Mouse (Mus musculus) neural tube, embryonic 13.5 days (tissue): ENCODE results near the gene Tuba3a. TPM values are rescaled to one million over a fixed set of nuclear protein-coding genes. Genes with fewer than 3 reads are reported as not detected.
A peak's percentile ranks its signal among the peaks of the same experiment; 100 is the strongest.
"Not testable (repeated sequence)": the region's sequence is repeated elsewhere in the genome, so short reads cannot be mapped to it uniquely, and the experiment has no call there.

Source experiments
- ATAC-seq: fragments of 200-750 bp; cut with Nextera tagmentation; 2 replicates; pipeline ENCODE4 v1.8.0; 2017; ENCODE audit warnings: low read depth, mild to moderate bottlenecking, moderate TSS enrichment, moderate library complexity
- H3K27ac ChIP-seq: fragments of 300-500 bp; sonication (generic); replicated peaks from 2 replicates; pipeline ENCODE4 v1.5.1; 2015; ENCODE audit warnings: moderate library complexity, mild to moderate bottlenecking, inconsistent platforms
- H3K27me3 ChIP-seq: fragments of 300-500 bp; sonication (generic); 2 replicates; pipeline ENCODE4 v1.6.1; 2015; ENCODE audit warnings: mild to moderate bottlenecking, inconsistent platforms
- H3K36me3 ChIP-seq: fragments of 300-500 bp; sonication (generic); 2 replicates; pipeline ENCODE4 v1.6.1; 2015; ENCODE audit warnings: mild to moderate bottlenecking, inconsistent platforms
- H3K4me1 ChIP-seq: fragments of 300-500 bp; sonication (generic); replicated peaks from 2 replicates; pipeline ENCODE4 v1.6.1; 2015; ENCODE audit warnings: inconsistent platforms
- H3K4me2 ChIP-seq: fragments of 300-500 bp; sonication (generic); 2 replicates; pipeline ENCODE4 v1.6.1; 2015; ENCODE audit warnings: inconsistent platforms, mild to moderate bottlenecking, moderate library complexity
- H3K4me3 ChIP-seq: fragments of 300-500 bp; sonication (generic); 2 replicates; pipeline ENCODE4 v1.5.1; 2015; ENCODE audit warnings: mild to moderate bottlenecking, inconsistent platforms
- H3K9ac ChIP-seq: fragments of 300-500 bp; sonication (generic); 2 replicates; pipeline ENCODE4 v1.6.1; 2015; ENCODE audit warnings: moderate library complexity, mild to moderate bottlenecking, inconsistent platforms
- H3K9me3 ChIP-seq: fragments of 300-500 bp; sonication (generic); 2 replicates; pipeline ENCODE4 v1.6.1; 2016; ENCODE audit warnings: inconsistent platforms
- WGBS: fragments of 180-500 bp; shearing (Covaris S2); methylation state at CpG from one replicate; pipeline ENCODE4 v1.1.7; 2015; 5-methylcytosine and 5-hydroxymethylcytosine counted together
- polyA plus RNA-seq: library from polyadenylated mRNA; unstranded; fragments of >200 nt; fragmentation: Nextera tagmentation; extraction: Ambion mirVana; gene quantifications from 2 replicates; pipeline ENCODE4 v1.2.1, GENCODE M21; 2015

The Tuba3a gene
- polyA plus RNA-seq, 1 experiment from 2014 or later: not detected

DNA sequence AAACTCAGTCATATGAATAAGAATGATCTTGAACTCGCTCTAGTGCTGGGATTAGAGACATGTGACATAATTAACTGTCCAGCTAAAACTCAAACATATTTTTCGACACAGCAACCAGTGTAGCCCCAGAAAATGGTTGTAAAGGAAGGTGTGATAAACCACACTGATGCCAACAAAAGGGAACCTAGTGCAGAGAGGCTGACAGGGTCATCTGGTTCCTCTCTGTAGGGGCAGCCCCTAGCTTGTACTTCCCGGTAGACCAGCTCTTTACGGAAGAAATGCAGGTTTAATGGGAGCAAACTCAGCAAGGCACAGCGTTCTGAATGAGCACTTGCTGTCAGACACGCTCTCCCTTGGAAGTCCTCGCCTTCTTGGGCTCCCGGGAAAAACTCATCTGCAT, 6.1 kb downstream of the Tuba3a start:
- ATAC-seq: no peak
- H3K4me1 ChIP-seq: no peaks in the 10 kb centered on the region
- H3K4me2 ChIP-seq: no peak overlapping the region
- H3K4me3 ChIP-seq: no peak overlapping the region
- no peaks in the 10 kb centered on the region for H3K27me3 ChIP-seq
- no peak overlapping the region for H3K9ac ChIP-seq
- no peaks in the 10 kb centered on the region for H3K36me3 ChIP-seq
- no peaks in the 10 kb centered on the region for H3K9me3 ChIP-seq
- no peak overlapping the region for H3K27ac ChIP-seq
- WGBS: 54% methylated on average over 8 of the region's 8 CpGs

DNA sequence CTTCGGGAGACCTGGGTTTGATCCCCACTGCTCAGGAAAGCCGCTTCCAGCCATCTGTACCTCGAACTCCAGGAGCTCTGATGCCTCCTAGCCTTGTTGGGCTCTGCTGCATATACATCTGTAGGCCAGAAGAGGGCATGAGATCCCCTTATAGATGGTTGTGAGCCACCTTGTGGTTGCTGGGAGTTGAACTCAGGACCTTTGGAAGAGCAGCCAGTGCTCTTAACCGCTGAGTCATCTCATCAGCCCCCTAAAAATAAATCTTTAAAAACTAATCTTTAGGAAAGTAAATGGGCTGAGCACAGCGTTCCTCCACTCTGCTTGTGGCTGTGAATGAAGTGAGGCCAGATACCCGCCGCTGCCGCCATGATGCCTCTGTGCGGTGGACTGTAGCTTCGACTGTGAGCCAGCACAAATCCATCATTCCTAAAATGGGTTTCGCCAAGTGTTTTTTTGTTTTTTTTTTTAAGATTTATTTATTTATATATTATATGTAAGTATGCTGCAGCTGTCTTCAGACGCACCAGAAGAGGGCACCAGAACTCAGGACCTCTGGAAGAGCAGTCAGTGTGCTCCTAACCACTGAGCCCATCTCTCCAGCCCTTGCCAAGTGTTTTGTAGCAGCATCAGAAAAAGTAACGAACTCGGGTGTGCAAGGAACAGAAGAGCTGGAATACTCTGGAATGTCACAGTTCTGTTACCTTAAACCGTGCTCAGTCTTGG, 10.8 kb downstream of the Tuba3a start:
- 63% methylated on average over 15 of the region's 15 CpGs for WGBS
- no peak for ATAC-seq

DNA sequence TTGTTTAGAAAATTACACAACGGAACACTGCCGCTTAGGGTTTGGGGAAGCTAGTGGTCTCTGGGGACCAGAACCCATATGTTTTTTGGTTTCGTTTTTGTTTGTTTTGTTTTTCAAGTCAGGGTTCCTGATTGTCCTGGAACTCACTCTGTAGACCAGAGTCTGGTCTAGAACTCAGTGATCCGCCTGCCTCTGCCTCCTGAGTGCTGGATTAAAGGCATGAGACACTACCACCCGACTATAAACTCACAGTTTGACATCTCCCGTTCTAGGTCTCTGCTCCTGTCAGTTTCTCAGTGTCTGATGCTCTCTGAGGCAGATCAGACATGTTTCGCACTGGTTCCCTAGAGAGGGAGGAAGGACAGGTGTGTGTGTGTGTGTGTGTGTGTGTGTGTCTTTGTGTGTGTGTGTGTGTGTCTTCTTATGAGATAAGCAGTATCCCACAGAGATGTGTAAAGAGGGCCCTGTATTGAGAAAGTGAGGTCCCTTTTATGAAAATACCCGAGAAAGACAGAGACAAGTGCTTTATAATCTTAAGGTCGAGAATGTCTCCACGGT, 13.5 kb downstream of the Tuba3a start:
- H3K4me2 ChIP-seq: no peak overlapping the region
- no peaks in the 10 kb centered on the region for H3K36me3 ChIP-seq
- H3K27me3 ChIP-seq: no peaks in the 10 kb centered on the region
- peaks cover 4% of the 10 kb centered on the region for H3K4me1 ChIP-seq
- H3K4me3 ChIP-seq: no peak overlapping the region
- H3K9me3 ChIP-seq: no peaks in the 10 kb centered on the region
- no peak overlapping the region for H3K9ac ChIP-seq
- no peak overlapping the region for H3K27ac ChIP-seq
- WGBS: 78% methylated on average over 10 of the region's 10 CpGs
- ATAC-seq: no peak

More for the DNA sequence above, 10.8 kb downstream of the Tuba3a start:
- Histone ChIP-seq H3K9ac (no peak overlapping the region), H3K4me3 (no peak overlapping the region), H3K27me3 (no peaks in the 10 kb centered on the region), H3K4me2 (no peak overlapping the region), H3K4me1 (peaks cover 4% of the 10 kb centered on the region), H3K9me3 (no peaks in the 10 kb centered on the region), H3K27ac (no peak overlapping the region), H3K36me3 (no peaks in the 10 kb centered on the region)

GRCm38 (mm10) chr6:125271455-125272227, 14.2 kb downstream of the Tuba3a start:
- 0 out of 2 replicates have a peak overlapping the region, but pooled peaks have one; percentile 52 for H3K9ac ChIP-seq
- H3K4me2 ChIP-seq: peak overlapping the region; percentile 43
- H3K4me1 ChIP-seq: peaks cover 4% of the 10 kb centered on the region
- no peaks in the 10 kb centered on the region for H3K27me3 ChIP-seq
- H3K9me3 ChIP-seq: no peaks in the 10 kb centered on the region
- no peak overlapping the region for H3K27ac ChIP-seq
- H3K4me3 ChIP-seq: no peak overlapping the region
- peak; percentile 89 for ATAC-seq
- WGBS: 22% methylated on average over 17 of the region's 17 CpGs
- no peaks in the 10 kb centered on the region for H3K36me3 ChIP-seq

GRCm38 (mm10) chr6:125268799-125269198, 17.0 kb downstream of the Tuba3a start:
- H3K4me3 ChIP-seq: no peak overlapping the region
- H3K9me3 ChIP-seq: no peaks in the 10 kb centered on the region
- no peak overlapping the region for H3K4me2 ChIP-seq
- no peak overlapping the region for H3K27ac ChIP-seq
- WGBS: 55% methylated on average over 6 of the region's 6 CpGs
- H3K36me3 ChIP-seq: no peaks in the 10 kb centered on the region
- no peak for ATAC-seq
- H3K9ac ChIP-seq: no peak overlapping the region
- H3K4me1 ChIP-seq: peaks cover 4% of the 10 kb centered on the region
- H3K27me3 ChIP-seq: no peaks in the 10 kb centered on the region

- H3K4me3 ChIP-seq: no peak overlapping the region
- H3K4me1 ChIP-seq: peaks cover 4% of the 10 kb centered on the region
- no peak overlapping the region for H3K4me2 ChIP-seq
- no peak overlapping the region for H3K27ac ChIP-seq
- 79% methylated on average over 3 of the region's 3 CpGs for WGBS
- H3K27me3 ChIP-seq: no peaks in the 10 kb centered on the region
- H3K9me3 ChIP-seq: no peaks in the 10 kb centered on the region
- no peak for ATAC-seq
- H3K36me3 ChIP-seq: no peaks in the 10 kb centered on the region
- no peak overlapping the region for H3K9ac ChIP-seq
Measured at GRCm38 (mm10) chr6:125267469-125267868, 18.4 kb downstream of the Tuba3a start.

DNA sequence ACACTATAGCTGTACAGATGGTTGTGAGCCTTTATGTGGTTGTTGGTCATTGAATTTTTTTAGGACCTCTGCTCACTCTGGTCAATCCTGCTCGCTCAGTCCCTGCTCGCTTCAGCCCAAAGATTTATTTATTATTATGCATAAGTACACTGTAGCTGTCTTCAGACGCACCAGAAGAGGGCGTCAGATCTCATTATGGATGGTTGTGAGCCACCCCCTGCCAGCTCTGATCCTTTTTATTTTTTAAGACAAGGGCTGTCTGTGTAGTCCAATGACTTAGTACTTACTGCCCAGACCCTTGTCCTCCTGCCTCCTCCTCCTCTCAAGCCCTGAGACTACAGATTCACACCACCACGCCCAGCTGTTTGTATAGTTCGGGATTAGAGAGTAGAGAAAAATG, 19.2 kb downstream of the Tuba3a start:
- not testable (repeated sequence) for H3K4me2 ChIP-seq, H3K36me3 ChIP-seq, H3K4me3 ChIP-seq, H3K27me3 ChIP-seq, H3K9me3 ChIP-seq, H3K4me1 ChIP-seq, H3K9ac ChIP-seq, H3K27ac ChIP-seq, ATAC-seq
- 61% methylated on average over 6 of the region's 6 CpGs for WGBS

- no peaks in the 10 kb centered on the region for H3K27me3 ChIP-seq
- no peak overlapping the region for H3K27ac ChIP-seq
- no peak overlapping the region for H3K4me3 ChIP-seq
- 81% methylated on average over 13 of the region's 13 CpGs for WGBS
- H3K9ac ChIP-seq: no peak overlapping the region
- no peak for ATAC-seq
- H3K4me1 ChIP-seq: no peaks in the 10 kb centered on the region
- no peaks in the 10 kb centered on the region for H3K9me3 ChIP-seq
- no peaks in the 10 kb centered on the region for H3K36me3 ChIP-seq
- no peak overlapping the region for H3K4me2 ChIP-seq
Measured at GRCm38 (mm10) chr6:125266091-125266490, 19.8 kb downstream of the Tuba3a start.

- no peaks in the 10 kb centered on the region for H3K9me3 ChIP-seq
- 52% methylated on average over 10 of the region's 10 CpGs for WGBS
- H3K4me3 ChIP-seq: no peak overlapping the region
- no peak overlapping the region for H3K4me2 ChIP-seq
- H3K4me1 ChIP-seq: no peaks in the 10 kb centered on the region
- H3K27ac ChIP-seq: no peak overlapping the region
- H3K9ac ChIP-seq: no peak overlapping the region
- H3K27me3 ChIP-seq: no peaks in the 10 kb centered on the region
- no peak for ATAC-seq
- no peaks in the 10 kb centered on the region for H3K36me3 ChIP-seq
Measured at GRCm38 (mm10) chr6:125265239-125265638, 20.6 kb downstream of the Tuba3a start.

- no peaks in the 10 kb centered on the region for H3K36me3 ChIP-seq
- H3K27ac ChIP-seq: no peak overlapping the region
- no peaks in the 10 kb centered on the region for H3K27me3 ChIP-seq
- WGBS: 89% methylated on average over 9 of the region's 9 CpGs
- no peak overlapping the region for H3K9ac ChIP-seq
- no peak for ATAC-seq
- H3K4me2 ChIP-seq: no peak overlapping the region
- H3K4me3 ChIP-seq: no peak overlapping the region
- no peaks in the 10 kb centered on the region for H3K9me3 ChIP-seq
- H3K4me1 ChIP-seq: no peaks in the 10 kb centered on the region
Measured at GRCm38 (mm10) chr6:125264219-125264618, 21.6 kb downstream of the Tuba3a start.

DNA sequence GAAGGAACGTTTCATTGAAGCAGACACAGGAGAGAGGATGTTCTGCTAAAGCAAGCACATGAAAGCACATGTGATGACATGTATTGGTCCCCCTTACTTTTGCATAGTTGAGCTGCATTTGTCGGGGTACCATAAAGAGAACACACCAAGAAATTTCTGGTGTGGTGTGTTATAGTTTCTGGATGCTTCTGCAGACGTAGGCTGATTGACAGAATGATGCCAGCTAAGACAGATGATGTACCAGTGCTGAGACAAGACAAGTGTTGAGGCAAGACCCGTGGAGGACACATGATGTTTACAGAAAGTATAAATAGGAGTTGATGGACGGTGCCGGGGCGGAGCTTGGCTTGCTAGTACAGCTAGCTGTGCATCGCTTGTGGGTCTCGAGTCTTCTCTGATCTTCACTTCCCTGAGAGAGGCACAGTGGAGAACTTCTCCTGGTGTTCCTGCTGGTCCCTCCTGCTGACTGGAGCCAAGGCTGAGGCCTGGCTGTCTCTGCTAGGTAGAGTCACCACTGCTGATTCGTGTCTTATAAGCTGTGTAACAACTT, 25.8 kb downstream of the Tuba3a start:
- H3K9me3 ChIP-seq: no peaks in the 10 kb centered on the region
- H3K4me3 ChIP-seq: no peak overlapping the region
- WGBS: 86% methylated on average over 10 of the region's 10 CpGs
- H3K4me2 ChIP-seq: no peak overlapping the region
- H3K4me1 ChIP-seq: no peaks in the 10 kb centered on the region
- no peak for ATAC-seq
- H3K9ac ChIP-seq: no peak overlapping the region
- H3K27me3 ChIP-seq: no peaks in the 10 kb centered on the region
- no peak overlapping the region for H3K27ac ChIP-seq
- no peaks in the 10 kb centered on the region for H3K36me3 ChIP-seq
